8 mouse cellular contexts compared by ENCODE assay signal in the genomic region with DNA sequence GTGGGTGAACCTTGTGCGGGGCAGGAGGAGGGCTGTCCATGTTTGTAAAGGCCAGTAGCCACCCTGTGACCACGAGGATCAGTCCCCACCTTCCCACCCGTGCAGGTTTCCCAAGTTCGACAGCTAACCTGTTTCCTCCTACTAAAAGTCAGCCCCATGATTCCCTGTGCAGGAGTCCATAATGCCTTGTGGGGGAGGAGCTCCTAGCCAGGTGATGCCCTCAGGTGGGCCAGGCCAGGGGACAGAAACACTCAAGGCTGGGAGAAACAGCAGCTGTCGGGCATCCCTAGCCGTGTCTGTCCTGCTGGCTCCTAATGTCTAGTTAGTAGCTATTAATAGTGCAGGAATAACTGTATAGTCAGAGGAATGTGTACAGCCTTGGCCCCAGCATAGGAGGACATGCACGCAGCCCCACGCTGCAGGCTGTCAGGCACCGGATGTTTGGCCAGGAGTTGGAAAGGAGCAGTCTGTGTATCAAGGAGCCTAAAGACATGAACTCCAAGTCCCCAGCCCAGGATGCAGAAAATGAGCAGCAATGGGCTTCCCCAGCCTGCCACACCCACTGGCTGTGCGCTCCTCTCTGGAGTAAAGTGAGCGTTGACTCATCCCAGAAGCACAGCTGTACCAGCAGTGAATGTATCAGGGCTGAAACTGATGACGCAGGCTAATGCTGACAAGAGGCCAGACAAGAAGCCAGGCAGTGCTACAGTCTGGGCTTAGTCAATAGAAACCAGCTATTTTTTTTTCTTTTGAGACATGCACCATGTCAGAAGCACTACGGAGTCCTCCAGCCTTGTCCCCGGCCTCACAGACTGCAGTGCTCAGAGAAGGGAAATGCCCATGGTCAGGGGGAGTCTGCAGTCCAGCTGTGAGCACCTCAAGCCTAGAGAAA.
DNase-seq lines count a peak whose midpoint lies in the region; ATAC-seq lines count a peak whose summit lies in the region.

No protein-coding gene starts in this region.

- 73% methylated on average over 14 of the region's 14 CpGs for WGBS in kidney, embryonic 16.5 days
- WGBS in forebrain, embryonic 16.5 days = 87% methylated on average over 14 of the region's 14 CpGs
- 78% methylated on average over 14 of the region's 14 CpGs for WGBS in hindbrain, embryonic 16.5 days

- no peak for DNase-seq in kidney, postnatal 10 days
- peak; percentile 32 for DNase-seq in CD4-positive helper T cell, adult 2 months (ENCODE audit: low read depth, low spot score)
- DNase-seq in thymus, adult 18-20 months = no peak
- DNase-seq in layer of hippocampus, postnatal 14 days (ENCODE audit: low spot score in 2 of 2) = no peak
- no peak for DNase-seq in kidney, postnatal 36 days

- no peak; the same call in 1 of the 2 replicates for ATAC-seq in kidney, embryonic 16.5 days (ENCODE audit: low FRiP score, low TSS enrichment)
- peak; percentile 48 for ATAC-seq in forebrain, embryonic 16.5 days
- peak; percentile 2; the same call in 1 of the 2 replicates for ATAC-seq in hindbrain, embryonic 16.5 days

- no peak overlapping the region for H3K9ac ChIP-seq in kidney, embryonic 16.5 days (replicated peaks; ENCODE audit: low read length)
- H3K9ac ChIP-seq in forebrain, embryonic 16.5 days (replicated peaks; ENCODE audit: low read depth, low read length) = no peak overlapping the region
- H3K9ac ChIP-seq in hindbrain, embryonic 16.5 days (ENCODE audit: low read depth, low read length) = no peak overlapping the region; the same call in 1 of the 2 replicates

- no peaks in the 10 kb centered on the region for H3K27me3 ChIP-seq in kidney, embryonic 16.5 days (ENCODE audit: insufficient read depth, low read length)
- H3K27me3 ChIP-seq in forebrain, embryonic 16.5 days (replicated peaks; ENCODE audit: control insufficient read depth, insufficient read depth, low read length) = no peaks in the 10 kb centered on the region
- H3K27me3 ChIP-seq in hindbrain, embryonic 16.5 days (replicated peaks; ENCODE audit: control insufficient read depth, insufficient read depth, low read length) = no peaks in the 10 kb centered on the region

- H3K4me2 ChIP-seq in kidney, embryonic 16.5 days (replicated peaks; ENCODE audit: low read depth, low read length) = no peak overlapping the region
- no peak overlapping the region for H3K4me2 ChIP-seq in forebrain, embryonic 16.5 days (ENCODE audit: low read length)
- H3K4me2 ChIP-seq in hindbrain, embryonic 16.5 days (ENCODE audit: low read length) = no peak overlapping the region

- no peak overlapping the region for H3K4me3 ChIP-seq in kidney, embryonic 16.5 days (ENCODE audit: low read length)
- H3K4me3 ChIP-seq in forebrain, embryonic 16.5 days (replicated peaks; ENCODE audit: low read length) = no peak overlapping the region
- no peak overlapping the region for H3K4me3 ChIP-seq in hindbrain, embryonic 16.5 days (ENCODE audit: low read length)

- H3K27ac ChIP-seq in kidney, embryonic 16.5 days (ENCODE audit: low read length) = peak overlapping the region; percentile 16; the same call in 1 of the 2 replicates
- no peak overlapping the region; the same call in 1 of the 2 replicates for H3K27ac ChIP-seq in forebrain, embryonic 16.5 days (ENCODE audit: low read length)
- peak overlapping the region; percentile 31; the same call in 1 of the 2 replicates for H3K27ac ChIP-seq in hindbrain, embryonic 16.5 days (ENCODE audit: low read depth, low read length)

- H3K9me3 ChIP-seq in kidney, embryonic 16.5 days (ENCODE audit: low read length) = no peaks in the 10 kb centered on the region
- H3K9me3 ChIP-seq in forebrain, embryonic 16.5 days (ENCODE audit: control insufficient read depth, low read length) = no peaks in the 10 kb centered on the region
- no peaks in the 10 kb centered on the region for H3K9me3 ChIP-seq in hindbrain, embryonic 16.5 days (ENCODE audit: control insufficient read depth, low read length)

- H3K4me1 ChIP-seq in kidney, embryonic 16.5 days (ENCODE audit: insufficient read depth, low read length) = peaks cover 38% of the 10 kb centered on the region
- no peaks in the 10 kb centered on the region for H3K4me1 ChIP-seq in forebrain, embryonic 16.5 days (replicated peaks; ENCODE audit: control insufficient read depth, insufficient read depth, low read length)
- H3K4me1 ChIP-seq in hindbrain, embryonic 16.5 days (ENCODE audit: control insufficient read depth, insufficient read depth, low read depth, low read length) = peaks cover 7% of the 10 kb centered on the region

- H3K36me3 ChIP-seq in kidney, embryonic 16.5 days (ENCODE audit: insufficient read depth, low read length) = peaks cover 37% of the 10 kb centered on the region
- no peaks in the 10 kb centered on the region; the same call in 1 of the 2 replicates for H3K36me3 ChIP-seq in forebrain, embryonic 16.5 days (ENCODE audit: control insufficient read depth, insufficient read depth)
- peaks cover 19% of the 10 kb centered on the region for H3K36me3 ChIP-seq in hindbrain, embryonic 16.5 days (ENCODE audit: control insufficient read depth, insufficient read depth, low read length)
